Mouse (Mus musculus) v-Abl transformed pro-B cells (cell line): ENCODE data around the gene Hoxb5.

Experiments
- in situ Hi-C, 2 experiments: fragments of 400-800 bp; cut with MboI; formaldehyde crosslinking; loops; one replicate each; pipeline ENCODE4 v1.15.1; 2025; ENCODE audit not compliant: unreplicated experiment in 2 of 2

The Hoxb5 gene

DNA sequence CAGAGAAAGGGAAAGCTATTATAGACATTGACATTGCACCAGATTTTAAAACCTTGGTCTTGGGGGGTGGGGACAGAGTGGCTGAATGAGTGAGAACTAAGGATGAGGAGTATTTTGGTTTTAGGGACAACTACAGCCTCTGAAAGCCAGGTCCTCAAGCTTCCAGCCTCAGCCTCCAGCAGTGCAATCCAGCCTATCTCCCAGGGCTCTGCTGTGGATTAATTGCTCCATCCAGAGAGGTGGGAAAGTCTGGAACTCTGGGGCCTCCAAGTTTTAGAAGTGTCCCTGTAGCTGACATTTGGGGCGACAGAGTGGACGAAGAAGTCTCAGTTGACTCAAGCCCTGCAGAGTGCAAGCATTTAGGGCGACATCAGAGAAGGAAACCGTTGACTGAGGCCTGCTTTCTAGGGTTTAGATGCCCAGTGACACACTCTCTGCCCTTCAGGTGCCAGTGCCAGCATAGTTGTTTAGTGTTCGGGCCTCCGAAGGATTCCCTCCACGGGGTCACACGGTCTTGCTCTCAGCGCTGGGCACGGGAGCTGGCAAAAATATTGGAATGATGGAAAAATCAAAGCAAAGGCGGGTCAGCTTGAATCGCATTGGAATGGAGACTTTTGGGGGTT is 10.8 kb downstream of the Hoxb5 start:
- in situ Hi-C loops = no loop called here

DNA sequence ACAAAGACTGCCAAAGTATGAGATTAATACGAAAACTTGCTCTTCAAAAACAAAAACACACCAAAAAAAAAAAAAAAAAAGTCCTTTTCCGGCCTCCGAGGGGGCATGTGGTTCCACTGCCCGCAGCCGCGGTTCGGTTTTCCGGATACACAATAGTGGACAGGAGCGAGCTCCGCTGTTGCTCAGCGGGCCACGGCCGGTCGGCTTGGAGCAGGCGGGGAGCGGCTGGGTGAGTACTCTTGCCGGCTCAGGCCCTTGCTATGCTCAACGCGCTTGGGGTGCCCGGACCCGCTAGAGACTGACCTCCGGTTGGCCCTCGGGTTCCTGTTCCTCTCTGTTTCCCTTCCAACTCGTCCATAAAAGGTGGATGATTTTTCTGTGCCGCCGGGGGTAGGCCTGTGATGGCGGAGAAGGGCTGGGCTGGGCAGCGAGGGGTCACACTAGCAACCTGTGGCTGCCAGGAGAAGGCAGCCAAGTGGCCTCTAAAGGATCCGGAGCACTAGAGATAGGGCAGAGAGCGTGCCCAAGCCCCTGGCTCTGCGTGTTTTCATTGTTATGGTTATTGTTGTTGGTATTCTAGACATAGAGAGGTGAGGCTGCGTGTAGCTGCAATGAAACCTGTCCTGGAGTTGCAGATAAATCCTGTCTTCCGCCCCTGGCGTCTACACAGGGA is 11.7 kb downstream of the Hoxb5 start:
- in situ Hi-C loops = no loop called here

DNA sequence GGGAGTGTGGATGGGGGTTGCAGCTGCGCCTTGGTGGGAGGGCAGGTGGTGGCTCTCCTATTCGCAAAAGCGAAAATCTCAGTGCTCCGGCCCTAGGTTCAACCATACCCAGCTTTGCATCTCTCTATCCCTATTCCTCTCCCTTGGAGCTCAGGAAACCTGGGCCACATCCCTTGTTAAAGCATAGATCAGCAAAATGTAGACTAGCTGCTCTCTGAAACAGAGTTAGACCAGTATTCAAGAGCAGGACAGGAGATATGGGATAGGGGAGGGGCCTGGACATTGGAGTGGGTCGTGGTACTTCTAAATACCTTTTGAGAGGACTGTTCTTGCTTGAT is 12.2 kb downstream of the Hoxb5 start:
- in situ Hi-C loops = no loop called here

DNA sequence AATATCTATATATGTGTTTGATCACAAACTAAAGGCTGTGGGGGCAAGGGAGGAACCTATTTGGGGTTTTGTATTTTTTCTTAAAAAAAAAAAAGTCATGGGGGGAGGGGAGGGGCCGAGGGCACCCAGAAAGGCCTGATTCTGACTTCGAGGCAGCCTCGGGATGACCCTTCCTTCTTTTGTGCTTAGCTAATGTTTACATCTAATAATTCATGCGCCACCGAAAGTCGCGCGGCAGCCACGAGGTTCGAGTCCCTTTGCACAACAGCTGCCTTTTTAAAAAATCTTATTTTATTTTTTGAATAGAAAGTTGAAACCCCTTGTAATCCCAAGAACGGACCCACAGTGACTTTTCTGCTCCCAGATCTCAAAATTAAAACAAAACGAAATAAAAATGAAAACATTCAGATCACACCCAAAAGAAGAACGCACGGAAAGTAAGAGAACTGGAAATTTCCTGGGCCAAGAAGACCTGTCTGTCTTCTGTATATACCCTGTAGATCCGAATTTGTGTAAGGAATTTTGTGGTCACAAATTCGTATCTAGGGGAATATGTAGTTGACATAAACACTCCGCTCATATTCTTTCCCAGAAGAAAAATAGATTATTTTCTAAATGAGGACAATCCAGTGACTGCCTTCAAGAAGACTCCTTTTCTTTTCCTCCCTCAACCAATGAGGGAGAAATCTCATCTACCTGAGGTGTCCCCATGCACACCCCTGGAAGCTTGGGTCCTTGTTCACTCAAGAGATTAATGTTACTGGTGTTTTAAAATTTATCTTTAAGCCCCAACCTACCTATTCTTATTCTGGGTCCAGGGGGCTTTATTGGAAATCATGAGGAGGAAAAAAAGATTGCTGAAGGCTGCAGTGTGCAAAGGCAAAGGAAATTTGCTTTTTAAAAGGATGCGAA is 13.8 kb downstream of the Hoxb5 start:
- in situ Hi-C loops = no loop called here

DNA sequence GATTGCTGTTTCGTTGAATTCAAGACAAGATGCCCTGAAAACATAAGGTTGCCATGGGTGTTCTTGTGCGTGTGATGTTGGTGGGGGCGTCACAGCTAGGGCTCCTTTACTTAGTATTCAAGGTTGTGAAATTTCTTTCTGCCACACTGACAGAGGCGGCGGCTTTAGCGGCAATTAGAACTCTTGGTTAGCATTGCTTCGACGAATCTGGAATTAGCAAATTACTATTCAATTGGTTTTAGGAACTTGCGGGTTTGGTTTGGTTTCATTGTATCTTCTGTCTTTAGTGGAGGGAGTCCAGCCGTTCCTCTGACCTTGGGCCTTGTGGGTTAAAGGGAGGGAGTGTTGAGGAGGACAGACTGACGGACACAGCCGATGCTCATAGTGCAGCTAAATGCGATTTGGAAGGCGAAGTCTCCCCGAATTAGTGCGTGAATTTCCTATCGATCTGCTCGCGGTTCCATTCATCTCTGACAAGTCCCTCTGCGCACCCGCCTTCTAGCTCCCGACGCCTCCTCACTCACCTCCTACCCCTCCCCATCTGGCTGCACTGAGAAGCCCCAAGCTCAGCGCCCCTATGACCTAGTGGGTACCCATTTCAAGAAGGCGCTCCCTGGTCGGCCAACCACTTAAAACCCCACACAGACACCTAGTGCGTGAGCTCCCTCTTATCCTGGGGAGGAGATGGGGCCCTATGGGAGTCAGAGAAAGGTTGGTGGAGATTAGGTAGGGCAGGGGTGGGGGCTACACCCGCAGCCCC is 14.7 kb downstream of the Hoxb5 start, which contains the start of gene Hoxb4:
Hoxb4 (plus strand) TSS at position 660 of the 760 bp plus-strand sequence.
- in situ Hi-C loops = no loop called here

DNA sequence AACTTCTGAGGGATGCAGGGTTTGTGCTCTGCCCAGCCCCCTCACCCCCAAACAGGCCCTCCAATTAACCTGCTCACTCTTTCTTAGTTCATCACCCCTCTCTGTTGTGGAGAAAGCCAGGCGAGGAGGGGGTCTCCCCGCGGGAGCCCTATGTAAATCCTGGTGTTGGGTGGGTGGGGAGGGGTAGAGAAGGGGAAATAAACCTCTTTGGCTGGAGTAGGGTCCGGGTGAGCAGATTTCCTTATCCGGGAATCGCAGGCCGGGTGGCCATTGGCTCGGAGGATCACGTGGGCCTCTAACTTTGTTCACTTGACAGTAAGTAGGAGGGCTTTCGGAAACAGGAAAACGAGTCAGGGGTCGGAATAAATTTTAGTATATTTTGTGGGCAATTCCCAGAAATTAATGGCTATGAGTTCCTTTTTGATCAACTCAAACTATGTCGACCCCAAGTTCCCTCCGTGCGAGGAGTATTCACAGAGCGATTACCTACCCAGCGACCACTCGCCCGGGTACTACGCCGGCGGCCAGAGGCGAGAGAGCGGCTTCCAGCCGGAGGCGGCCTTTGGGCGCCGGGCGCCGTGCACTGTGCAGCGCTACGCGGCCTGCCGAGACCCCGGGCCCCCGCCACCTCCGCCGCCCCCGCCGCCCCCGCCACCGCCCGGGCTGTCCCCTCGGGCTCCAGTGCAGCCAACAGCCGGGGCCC is 15.4 kb downstream of the Hoxb5 start:
- in situ Hi-C loops = no loop called here

DNA sequence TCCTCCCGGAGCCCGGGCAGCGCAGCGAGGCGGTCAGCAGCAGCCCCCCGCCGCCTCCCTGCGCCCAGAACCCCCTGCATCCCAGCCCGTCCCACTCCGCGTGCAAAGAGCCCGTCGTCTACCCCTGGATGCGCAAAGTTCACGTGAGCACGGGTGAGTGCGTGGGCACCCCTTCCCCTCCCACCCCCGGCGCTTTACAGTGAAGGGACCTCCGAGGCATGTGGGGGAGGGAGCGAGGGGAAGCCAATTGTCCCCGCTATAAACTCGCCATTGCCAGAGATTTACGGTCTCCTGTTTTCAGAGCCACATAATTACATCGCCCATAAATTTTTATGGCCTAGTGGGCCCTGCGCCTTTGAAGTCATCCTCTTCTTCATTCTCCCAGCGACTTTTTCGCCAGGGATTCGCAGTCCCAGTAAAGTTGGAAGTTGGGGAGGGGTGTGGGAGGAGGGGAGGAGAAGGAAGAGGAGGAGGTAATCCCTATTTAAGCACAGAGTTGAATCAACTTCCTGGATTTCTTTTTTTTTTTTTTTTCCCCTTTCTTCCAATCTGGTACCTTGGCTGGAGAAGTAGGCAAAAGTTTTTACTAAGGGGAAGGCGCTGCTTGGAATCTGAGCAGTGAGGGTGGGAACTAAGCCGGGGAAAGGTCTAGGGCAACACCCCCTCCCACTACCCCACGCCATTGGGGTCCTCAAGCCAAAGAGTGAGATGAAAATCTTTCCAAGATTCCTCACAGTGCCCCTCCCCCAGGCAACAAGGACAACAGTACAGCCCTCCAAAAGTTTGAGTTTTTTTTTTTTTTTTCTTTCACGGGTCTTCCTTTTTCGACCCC is 16.2 kb downstream of the Hoxb5 start:
- in situ Hi-C loops = no loop called here

DNA sequence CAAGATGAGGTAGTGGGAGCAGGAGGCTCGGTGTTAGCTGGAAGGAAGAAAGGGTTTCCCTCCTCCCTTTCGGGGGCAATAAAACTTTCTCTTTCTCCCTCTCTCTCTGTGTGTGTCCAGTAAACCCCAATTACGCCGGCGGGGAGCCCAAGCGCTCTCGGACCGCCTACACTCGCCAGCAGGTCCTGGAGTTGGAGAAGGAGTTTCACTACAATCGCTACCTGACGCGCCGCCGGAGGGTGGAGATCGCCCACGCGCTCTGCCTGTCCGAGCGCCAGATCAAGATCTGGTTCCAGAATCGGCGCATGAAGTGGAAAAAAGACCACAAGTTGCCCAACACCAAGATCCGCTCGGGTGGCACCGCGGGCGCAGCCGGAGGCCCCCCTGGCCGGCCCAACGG is 16.8 kb downstream of the Hoxb5 start:
- in situ Hi-C loops = no loop called here

DNA sequence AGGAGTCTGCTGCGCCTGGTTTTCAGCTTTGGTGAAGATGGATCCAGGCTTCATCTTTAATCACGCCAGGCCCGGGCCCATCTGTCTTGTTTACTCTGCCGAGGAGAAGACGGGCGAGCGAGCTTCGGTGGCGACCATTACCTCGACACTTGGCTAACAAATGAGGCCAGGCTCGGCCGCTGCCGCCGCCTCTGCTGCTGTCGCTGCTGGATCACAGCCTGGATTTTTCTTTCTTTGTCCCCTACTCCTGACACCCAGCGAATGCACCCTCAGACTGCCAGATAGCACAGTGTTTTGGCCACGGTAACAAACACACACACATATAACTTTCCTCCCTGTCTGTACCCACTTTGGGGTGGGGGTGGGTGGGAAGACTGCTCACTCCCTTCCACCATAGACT is 17.6 kb downstream of the Hoxb5 start:
- in situ Hi-C loops = no loop called here

DNA sequence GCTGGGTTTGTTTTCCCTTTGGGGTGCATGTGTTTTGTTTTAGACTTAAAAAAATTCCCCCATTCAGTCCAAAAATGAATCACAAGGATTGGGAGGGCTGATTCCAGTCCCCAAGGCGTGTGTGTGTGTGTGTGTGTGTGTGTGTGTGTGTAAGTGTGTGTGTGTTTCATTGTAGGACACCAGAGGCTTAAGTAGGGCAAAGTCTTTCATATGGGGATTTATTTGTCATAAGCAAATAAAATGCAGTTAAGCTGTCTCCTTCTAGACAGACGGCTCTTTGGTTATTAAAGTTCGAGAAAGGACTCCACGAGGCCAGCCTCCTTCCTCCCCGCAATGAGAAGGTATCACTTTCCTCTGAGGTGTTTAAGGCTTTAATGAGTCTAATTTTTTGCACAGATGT is 18.7 kb downstream of the Hoxb5 start:
- in situ Hi-C loops = no loop called here

DNA sequence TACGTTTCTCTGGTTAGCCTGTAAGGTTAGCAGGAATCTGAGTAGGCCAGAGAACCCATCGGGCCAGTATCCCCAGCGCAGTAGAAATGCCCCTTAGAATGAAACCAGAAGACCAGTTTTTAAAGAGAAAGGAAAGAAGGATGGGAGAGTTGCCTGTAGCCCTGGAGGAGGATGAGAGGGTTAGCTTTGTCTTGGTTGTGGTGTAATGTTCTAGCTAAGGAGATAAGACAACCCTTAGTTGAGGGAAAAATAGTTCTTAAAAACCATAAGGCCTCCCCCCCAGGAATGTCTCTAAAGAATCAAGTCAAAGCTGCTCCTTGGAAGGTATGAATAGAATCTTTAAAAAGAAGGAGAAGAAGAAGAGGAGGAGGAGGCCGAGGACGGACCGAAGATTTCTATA is 19.6 kb downstream of the Hoxb5 start:
- in situ Hi-C loops = no loop called here

DNA sequence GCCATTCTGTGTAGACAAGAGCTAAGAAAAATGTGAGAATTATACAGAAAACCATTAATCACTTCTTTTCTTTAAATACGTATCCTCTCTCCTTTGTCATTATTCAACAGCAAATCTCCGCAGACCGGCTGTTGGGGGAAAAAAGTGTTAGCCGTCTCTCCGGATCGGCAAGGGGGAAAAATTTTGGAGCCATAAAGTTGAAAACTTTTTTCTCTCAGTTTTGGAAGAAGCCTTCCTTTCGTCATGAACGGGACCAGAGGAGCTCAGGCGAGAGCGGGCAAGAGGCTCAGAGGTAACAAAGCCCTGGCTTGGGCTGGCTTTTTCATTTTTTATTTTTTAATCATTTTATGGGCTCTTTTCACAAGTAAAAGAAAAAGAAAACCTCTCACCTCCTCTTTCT is 20.0 kb downstream of the Hoxb5 start, which contains the start of gene Hoxb3:
Hoxb3 (plus strand) TSS at position 173 of the 400 bp plus-strand sequence.
- in situ Hi-C loops = no loop called here

DNA sequence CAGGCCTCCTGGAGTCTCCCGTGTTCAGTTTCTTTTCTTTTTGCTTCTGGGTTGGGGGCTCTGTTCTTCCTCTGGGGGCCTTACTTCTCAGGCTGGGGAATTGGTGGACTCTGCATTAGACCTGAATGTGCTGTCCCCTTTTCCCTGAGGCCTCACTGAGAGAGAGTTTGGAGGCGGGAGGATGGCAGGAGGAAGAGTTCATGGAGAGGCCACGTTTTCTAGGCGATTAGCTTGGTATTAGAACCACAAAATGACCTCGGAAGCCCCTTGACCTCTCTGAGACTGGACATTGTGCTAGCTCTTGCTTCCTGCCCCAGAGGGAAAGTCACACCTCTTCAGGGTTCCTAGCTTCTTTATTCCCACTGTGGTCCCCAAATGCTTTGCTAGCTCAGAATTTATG is 21.0 kb downstream of the Hoxb5 start:
- in situ Hi-C loops = no loop called here

DNA sequence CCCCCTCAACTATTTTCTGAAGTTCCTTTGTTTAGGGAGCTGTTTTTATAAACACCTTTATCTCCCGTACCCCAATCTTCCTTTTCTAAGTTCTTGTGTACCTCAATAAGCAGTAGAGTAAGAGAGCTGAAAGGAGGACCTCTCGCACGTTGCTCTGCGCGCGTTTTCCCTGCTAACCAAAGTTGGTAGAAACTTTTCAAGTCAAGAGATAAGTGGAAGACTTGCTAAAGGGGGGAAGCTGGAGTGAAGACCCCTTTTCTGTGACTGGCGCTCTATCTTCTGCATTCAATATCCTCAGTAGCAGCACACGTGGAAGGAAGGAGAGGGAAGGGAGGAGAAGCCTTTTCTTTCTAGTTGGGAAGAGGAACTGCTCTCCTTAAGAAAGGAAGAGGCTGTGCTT is 21.8 kb downstream of the Hoxb5 start:
- in situ Hi-C loops = no loop called here

DNA sequence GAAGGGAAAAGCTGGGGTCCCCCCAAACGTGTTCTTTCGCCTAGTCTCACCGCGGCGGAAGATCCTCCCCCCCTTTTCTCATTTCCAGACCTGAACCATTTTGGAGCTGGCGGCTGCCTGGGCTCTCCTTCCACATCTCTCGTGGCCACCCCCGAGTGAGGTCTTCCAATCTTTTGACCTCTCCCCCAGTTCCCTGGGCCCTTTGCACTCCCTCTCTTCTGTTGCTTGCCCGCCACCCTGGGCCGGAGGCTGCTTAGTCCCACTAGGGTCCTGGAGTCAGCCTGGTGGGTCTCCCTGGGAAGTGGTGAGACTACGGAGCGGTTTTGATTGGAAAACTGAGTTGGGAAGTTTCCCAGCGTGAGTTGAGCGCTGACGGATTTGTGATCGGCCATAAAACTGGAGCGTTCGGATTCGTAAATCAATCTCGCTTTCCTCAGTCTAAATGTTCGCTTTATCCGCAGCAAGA is 22.6 kb downstream of the Hoxb5 start:
- in situ Hi-C loops = no loop called here

DNA sequence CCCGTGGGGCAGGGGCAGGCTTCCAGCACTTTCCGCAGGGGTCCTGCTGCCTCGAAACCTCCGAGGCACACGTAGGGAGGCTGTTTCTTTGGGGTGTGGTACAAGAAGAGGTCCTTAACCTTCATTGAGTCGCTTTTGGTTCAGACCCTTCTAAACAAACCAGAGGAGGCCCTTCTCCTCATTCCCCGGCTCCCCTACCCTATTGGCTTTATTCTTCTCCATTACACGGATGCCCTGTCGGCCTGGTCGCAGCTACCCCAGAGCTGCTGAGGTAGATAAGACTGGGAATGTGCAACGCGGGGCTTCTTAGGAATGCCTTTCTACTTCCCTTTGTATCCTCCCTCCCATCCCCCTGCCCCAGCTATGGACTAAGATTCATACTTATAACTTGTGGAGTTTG is 23.6 kb downstream of the Hoxb5 start:
- in situ Hi-C loops = no loop called here

DNA sequence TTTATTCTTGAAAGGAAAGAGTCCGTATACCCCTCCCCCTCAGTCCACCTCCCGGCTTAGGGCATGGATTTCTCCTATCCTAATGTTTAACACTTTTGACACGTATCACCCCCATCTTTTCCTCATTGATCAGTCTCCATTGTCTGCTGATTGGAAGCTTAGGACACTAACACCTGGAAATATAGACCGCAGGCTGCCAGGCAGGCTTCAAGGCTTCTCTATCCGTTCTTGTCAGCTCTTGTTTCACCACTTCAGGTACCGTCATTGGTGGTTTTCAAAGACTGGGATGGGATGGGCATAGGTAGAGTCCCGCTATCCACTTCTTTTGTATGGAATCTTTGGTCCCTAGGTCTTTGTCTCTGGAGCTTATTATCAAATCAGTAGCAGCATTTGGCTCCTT is 24.0 kb downstream of the Hoxb5 start:
- in situ Hi-C loops = no loop called here

DNA sequence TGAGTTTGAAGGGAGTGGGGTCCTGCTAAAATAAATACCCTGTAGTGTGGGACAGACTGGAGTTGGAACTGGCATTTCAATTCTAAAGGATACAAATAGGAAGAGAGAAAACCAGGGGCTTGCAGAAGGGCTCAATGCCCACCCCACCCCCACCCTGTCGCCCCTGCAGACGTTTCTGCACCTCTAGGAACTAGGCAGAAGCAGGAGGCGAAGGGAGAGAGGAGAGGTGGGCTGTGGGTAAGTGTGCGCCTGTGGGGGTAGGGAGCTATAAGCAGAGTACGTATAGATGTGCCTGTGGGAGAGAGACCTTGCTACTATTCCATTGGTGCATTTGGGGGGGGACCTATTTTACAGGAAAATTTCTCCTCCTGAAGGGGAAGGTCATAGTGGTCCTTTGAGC is 24.6 kb downstream of the Hoxb5 start:
- in situ Hi-C loops = no loop called here

DNA sequence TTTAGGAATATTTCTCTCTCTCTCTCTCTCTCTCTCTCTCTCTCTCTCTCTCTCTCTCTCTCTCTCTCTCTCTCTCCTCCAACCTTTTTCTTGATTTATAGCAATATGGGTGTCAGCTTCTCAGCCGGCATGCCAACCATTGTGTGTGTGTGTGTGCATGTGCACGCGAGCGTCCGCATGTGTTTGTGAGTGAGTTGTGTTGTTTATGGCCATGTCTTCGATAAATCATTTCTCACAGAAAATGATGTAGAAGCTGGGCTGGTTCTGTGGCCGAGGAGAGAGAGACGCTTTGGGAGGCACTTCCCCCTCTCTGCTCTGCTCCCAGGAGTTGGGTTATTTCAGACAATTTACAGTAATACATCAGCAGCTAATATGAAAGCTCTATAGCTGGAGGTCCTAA is 25.5 kb downstream of the Hoxb5 start:
- in situ Hi-C loops = no loop called here
